1 mouse cellular context compared by ENCODE assay signal in the genomic region with DNA sequence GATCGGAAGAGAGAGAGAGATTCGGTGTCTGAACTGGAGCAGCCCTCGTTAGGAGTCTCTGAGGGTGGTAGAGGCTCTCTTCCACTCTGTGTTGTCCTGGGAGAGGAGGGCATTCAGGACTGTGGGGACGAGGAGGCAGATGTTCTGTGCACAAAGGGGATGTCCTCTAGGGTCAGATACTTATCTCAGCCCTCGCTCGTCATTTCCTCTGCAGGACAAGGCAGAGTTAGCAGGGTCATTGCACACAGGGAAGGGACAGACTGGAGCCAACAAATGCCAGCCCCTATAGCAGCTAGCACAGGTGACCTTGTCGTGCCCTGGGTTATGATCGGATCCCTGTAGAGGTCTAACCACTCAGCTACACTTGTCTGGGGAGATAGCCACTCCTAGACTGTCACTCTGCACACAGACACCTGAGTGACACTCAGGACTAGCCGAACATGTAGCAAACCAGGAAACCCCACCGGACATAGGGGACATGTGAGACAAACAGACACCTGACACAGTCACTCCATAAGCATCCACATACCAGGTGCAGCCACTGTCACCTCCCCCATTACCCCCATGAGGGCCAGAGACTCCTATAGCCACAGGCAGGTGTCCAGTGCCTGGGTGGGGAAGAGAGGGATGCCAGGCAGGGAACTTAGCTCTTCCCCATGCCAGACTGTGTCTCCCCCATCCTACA.
TF ChIP-seq lines count a peak whose summit lies in the region.

No protein-coding gene starts in this region.

TF ChIP-seq in myocyte, 11 proteins besides CTCF, POLR2A, EP300 and RAD21 (continued from another document):
- no peak for TF ChIP-seq SRF (IDR thresholded peaks at IDR 0.05; ENCODE audit: control insufficient read depth, insufficient read length, low read depth)
- TF ChIP-seq MAX (IDR thresholded peaks at IDR 0.05; ENCODE audit: low read depth) = no peak
- TF ChIP-seq TCF12 (IDR thresholded peaks at IDR 0.05; ENCODE audit: insufficient read depth, poor library complexity, severe bottlenecking) = no peak
- TF ChIP-seq MYOD1 (IDR thresholded peaks at IDR 0.05; ENCODE audit: control insufficient read depth in 1 of 3, insufficient read length in 2 of 3, low read depth in 2 of 3) = peak in 2 of 3 experiments; percentile 86 to 91
- TF ChIP-seq CEBPB (IDR thresholded peaks at IDR 0.05; ENCODE audit: insufficient read depth, poor library complexity, severe bottlenecking) = no peak
TF ChIP-seq in myocyte: peak in this region for 3.
